Mouse (Mus musculus): ENCODE measurements around the gene Pank4. TPM values are rescaled to one million over a fixed set of nuclear protein-coding genes. Genes with fewer than 3 reads are reported as not detected.

Pank4 gene
- polyA plus RNA-seq, 1 experiment from 2014 or later = 51.0 TPM

GRCm38 (mm10) chr4:155018066-155018465 lies 54.1 kb downstream of the Pank4 start:
- Histone ChIP-seq H3K9ac (no peak overlapping the region), H3K27ac (ENCODE audit: low read depth) (no peak overlapping the region), H3K4me2 (no peak overlapping the region), H3K36me3 (ENCODE audit: insufficient read depth) (no peaks in the 10 kb centered on the region), H3K4me3 (ENCODE audit: low read depth, low read length) (no peak overlapping the region), H3K4me1 (ENCODE audit: insufficient read depth) (no peaks in the 10 kb centered on the region; the same call in 1 of the 2 replicates), H3K9me3 (ENCODE audit: low read depth, low read length) (no peaks in the 10 kb centered on the region), H3K27me3 (ENCODE audit: insufficient read depth, low read length) (no peaks in the 10 kb centered on the region)
- 69% methylated on average over 8 of the region's 8 CpGs for WGBS
- no peak for TF ChIP-seq CTCF (IDR thresholded peaks at IDR 0.05; ENCODE audit: low read depth)
- ATAC-seq (ENCODE audit: insufficient read depth) (no peak), DNase-seq (no peak)

GRCm38 (mm10) chr4:155018601-155019335 lies 54.8 kb downstream of the Pank4 start:
- Histone ChIP-seq H3K27ac (ENCODE audit: low read depth) (no peak overlapping the region), H3K4me2 (peak overlapping the region; percentile 45), H3K4me1 (ENCODE audit: insufficient read depth) (no peaks in the 10 kb centered on the region; the same call in 1 of the 2 replicates), H3K36me3 (ENCODE audit: insufficient read depth) (no peaks in the 10 kb centered on the region), H3K4me3 (ENCODE audit: low read depth, low read length) (0 out of 2 replicates have a peak overlapping the region, but pooled peaks have one; percentile 4), H3K9ac (no peak overlapping the region), H3K9me3 (ENCODE audit: low read depth, low read length) (no peaks in the 10 kb centered on the region), H3K27me3 (ENCODE audit: insufficient read depth, low read length) (no peaks in the 10 kb centered on the region)
- peak; percentile 36; the same call in 1 of the 2 replicates for TF ChIP-seq CTCF (IDR thresholded peaks at IDR 0.05; ENCODE audit: low read depth)
- whole genome bisulfite sequencing = 6% methylated on average over 15 of the region's 15 CpGs
- peak; percentile 54 for ATAC-seq (ENCODE audit: insufficient read depth)
- peak; percentile 85 for DNase-seq

- H3K4me1 ChIP-seq (ENCODE audit: insufficient read depth) = no peaks in the 10 kb centered on the region; the same call in 1 of the 2 replicates
- under 1% methylated on average over 10 of the region's 10 CpGs for WGBS
- ATAC-seq (ENCODE audit: insufficient read depth) = peak; percentile 77
Measured at GRCm38 (mm10) chr4:155019336-155019847, 55.5 kb downstream of the Pank4 start.

GRCm38 (mm10) chr4:155020141-155020540 lies 56.2 kb downstream of the Pank4 start:
- no peak overlapping the region for H3K9ac ChIP-seq
- no peak overlapping the region for H3K4me2 ChIP-seq
- no peak overlapping the region for H3K4me3 ChIP-seq (ENCODE audit: low read depth, low read length)
- TF ChIP-seq CTCF (IDR thresholded peaks at IDR 0.05; ENCODE audit: low read depth) = no peak
- no peaks in the 10 kb centered on the region; the same call in 1 of the 2 replicates for H3K4me1 ChIP-seq (ENCODE audit: insufficient read depth)
- ATAC-seq (ENCODE audit: insufficient read depth) (peak; percentile 16; the same call in 1 of the 2 replicates), DNase-seq (no peak)
- H3K9me3 ChIP-seq (ENCODE audit: low read depth, low read length) = no peaks in the 10 kb centered on the region
- no peaks in the 10 kb centered on the region for H3K36me3 ChIP-seq (ENCODE audit: insufficient read depth)
- H3K27ac ChIP-seq (ENCODE audit: low read depth) = peak overlapping the region; percentile 75
- no peaks in the 10 kb centered on the region for H3K27me3 ChIP-seq (ENCODE audit: insufficient read depth, low read length)
- WGBS = 22% methylated on average over 1 of the region's 1 CpGs

More at GRCm38 (mm10) chr4:155019336-155019847, 55.5 kb downstream of the Pank4 start:
- DNase-seq = peak; percentile 93
- Histone ChIP-seq H3K27me3 (ENCODE audit: insufficient read depth, low read length) (no peaks in the 10 kb centered on the region), H3K27ac (ENCODE audit: low read depth) (peak overlapping the region; percentile 75; the same call in 1 of the 2 replicates), H3K4me2 (peak overlapping the region; percentile 45), H3K9ac (no peak overlapping the region), H3K36me3 (ENCODE audit: insufficient read depth) (no peaks in the 10 kb centered on the region), H3K9me3 (ENCODE audit: low read depth, low read length) (no peaks in the 10 kb centered on the region), H3K4me3 (ENCODE audit: low read depth, low read length) (0 out of 2 replicates have a peak overlapping the region, but pooled peaks have one; percentile 4)
- TF ChIP-seq CTCF (IDR thresholded peaks at IDR 0.05; ENCODE audit: low read depth) = no peak

GRCm38 (mm10) chr4:155020813-155021212 lies 56.9 kb downstream of the Pank4 start:
- no peak for TF ChIP-seq CTCF (IDR thresholded peaks at IDR 0.05; ENCODE audit: low read depth)
- 49% methylated on average over 9 of the region's 9 CpGs for WGBS

GRCm38 (mm10) chr4:155022228-155022855 lies 58.4 kb downstream of the Pank4 start:
- TF ChIP-seq CTCF (IDR thresholded peaks at IDR 0.05; ENCODE audit: low read depth) = no peak
- Histone ChIP-seq H3K4me1 (ENCODE audit: insufficient read depth) (no peaks in the 10 kb centered on the region; the same call in 1 of the 2 replicates), H3K9ac (no peak overlapping the region), H3K9me3 (ENCODE audit: low read depth, low read length) (no peaks in the 10 kb centered on the region), H3K27me3 (ENCODE audit: insufficient read depth, low read length) (no peaks in the 10 kb centered on the region), H3K36me3 (ENCODE audit: insufficient read depth) (no peaks in the 10 kb centered on the region), H3K27ac (ENCODE audit: low read depth) (no peak overlapping the region), H3K4me3 (ENCODE audit: low read depth, low read length) (no peak overlapping the region), H3K4me2 (no peak overlapping the region)
- WGBS = 69% methylated on average over 7 of the region's 7 CpGs
- ATAC-seq (ENCODE audit: insufficient read depth) (no peak), DNase-seq (no peak)

More at GRCm38 (mm10) chr4:155020813-155021212, 56.9 kb downstream of the Pank4 start:
- DNase-seq (no peak), ATAC-seq (ENCODE audit: insufficient read depth) (no peak)
- Histone ChIP-seq H3K36me3 (ENCODE audit: insufficient read depth) (no peaks in the 10 kb centered on the region), H3K4me2 (no peak overlapping the region), H3K4me1 (ENCODE audit: insufficient read depth) (no peaks in the 10 kb centered on the region; the same call in 1 of the 2 replicates), H3K27ac (ENCODE audit: low read depth) (no peak overlapping the region), H3K27me3 (ENCODE audit: insufficient read depth, low read length) (no peaks in the 10 kb centered on the region), H3K9ac (no peak overlapping the region), H3K9me3 (ENCODE audit: low read depth, low read length) (no peaks in the 10 kb centered on the region), H3K4me3 (ENCODE audit: low read depth, low read length) (no peak overlapping the region)
